Mouse (Mus musculus): ENCODE data around the gene Tet3. TPM values are rescaled to one million over a fixed set of nuclear protein-coding genes. Genes with fewer than 3 reads are reported as not detected.

The Tet3 gene
- polyA plus RNA-seq, 1 experiment from 2014 or later: 49.9 TPM

DNA sequence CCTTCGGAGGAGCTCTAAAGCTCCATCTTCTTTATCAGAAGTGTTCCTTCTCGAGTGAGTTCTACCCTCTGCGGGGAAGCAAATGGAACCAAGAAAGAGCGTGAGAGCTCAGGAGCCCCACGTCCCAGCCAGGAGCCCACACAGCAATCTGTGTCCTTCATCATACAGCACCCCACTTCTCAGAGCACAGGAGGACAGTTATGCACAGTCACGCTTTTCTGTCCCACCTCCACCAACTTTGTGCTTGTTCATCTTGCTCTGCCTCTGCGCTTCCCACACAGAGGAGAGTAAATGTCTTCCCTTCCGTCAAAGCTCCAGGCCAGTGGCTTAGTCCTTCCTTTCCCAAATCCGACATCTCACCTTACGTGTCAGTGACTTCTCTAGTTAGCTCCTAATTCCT is 40.2 kb upstream of the Tet3 start:
- WGBS: 93% methylated on average over 10 of the region's 10 CpGs
- H3K27ac ChIP-seq (ENCODE audit: low read depth, low read length): no peak overlapping the region
- no peaks in the 10 kb centered on the region for H3K27me3 ChIP-seq (ENCODE audit: control insufficient read depth, insufficient read depth, low read length)
- ATAC-seq (replicated peaks; ENCODE audit: low FRiP score) (no peak), DNase-seq (ENCODE audit: low spot score) (no peak)
- no peak overlapping the region for H3K4me3 ChIP-seq (ENCODE audit: low read depth, low read length)
- H3K36me3 ChIP-seq (ENCODE audit: control insufficient read depth, insufficient read depth, low read length): no peaks in the 10 kb centered on the region
- no peak overlapping the region for H3K9ac ChIP-seq (ENCODE audit: low read length)
- H3K4me2 ChIP-seq (ENCODE audit: low read depth, low read length, severe bottlenecking): no peak overlapping the region
- H3K9me3 ChIP-seq (ENCODE audit: control insufficient read depth, low read length): no peaks in the 10 kb centered on the region
- H3K4me1 ChIP-seq (replicated peaks; ENCODE audit: control insufficient read depth, insufficient read depth, low read length): no peaks in the 10 kb centered on the region

- Histone ChIP-seq H3K27me3 (ENCODE audit: control insufficient read depth, insufficient read depth, low read length) (no peaks in the 10 kb centered on the region), H3K9me3 (ENCODE audit: control insufficient read depth, low read length) (no peaks in the 10 kb centered on the region), H3K4me3 (ENCODE audit: low read depth, low read length) (no peak overlapping the region), H3K4me1 (replicated peaks; ENCODE audit: control insufficient read depth, insufficient read depth, low read length) (no peaks in the 10 kb centered on the region), H3K36me3 (ENCODE audit: control insufficient read depth, insufficient read depth, low read length) (no peaks in the 10 kb centered on the region), H3K9ac (ENCODE audit: low read length) (no peak overlapping the region), H3K27ac (ENCODE audit: low read depth, low read length) (no peak overlapping the region), H3K4me2 (ENCODE audit: low read depth, low read length, severe bottlenecking) (no peak overlapping the region)
- DNase-seq (ENCODE audit: low spot score) (no peak), ATAC-seq (replicated peaks; ENCODE audit: low FRiP score) (no peak)
- 91% methylated on average over 22 of the region's 22 CpGs for WGBS
Observed at GRCm38 (mm10) chr6:83496753-83497710, 38.1 kb upstream of the Tet3 start.

DNA sequence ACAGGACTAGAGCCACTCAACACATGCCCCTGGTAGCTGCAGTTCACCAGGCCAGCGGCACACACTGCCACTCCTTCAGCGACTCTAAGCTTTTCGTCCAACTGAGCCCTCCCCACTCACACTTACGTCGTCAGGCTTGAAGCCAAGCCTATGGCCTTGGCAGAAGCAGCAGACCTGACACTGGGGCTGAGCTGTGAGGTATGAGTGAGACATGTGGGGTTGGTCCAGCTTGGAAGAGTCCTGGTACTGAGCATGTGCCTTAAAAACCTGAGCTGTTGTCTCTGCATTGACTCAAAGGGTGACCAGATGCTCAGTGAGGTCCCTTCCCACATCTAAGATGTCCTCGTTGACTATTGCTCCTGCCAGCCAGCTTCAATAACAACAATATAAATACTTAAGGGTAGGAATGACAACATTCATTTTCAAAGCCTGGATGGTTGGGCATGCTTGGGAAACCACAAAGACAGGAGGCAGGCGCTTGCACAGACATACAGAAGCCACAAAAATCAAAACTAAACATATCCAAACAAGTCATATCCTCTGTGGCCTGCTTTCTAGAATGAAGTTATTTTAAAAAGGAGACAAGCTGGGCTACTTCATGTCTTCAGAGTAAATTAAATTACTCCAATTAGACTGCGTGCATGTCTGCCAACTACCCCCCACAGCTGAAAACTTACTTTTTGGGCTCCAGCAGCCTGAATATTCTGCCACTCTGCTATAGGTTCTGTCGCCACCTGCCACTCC is 37.3 kb upstream of the Tet3 start:
- no peaks in the 10 kb centered on the region for H3K36me3 ChIP-seq (ENCODE audit: control insufficient read depth, insufficient read depth, low read length)
- no peak overlapping the region for H3K9ac ChIP-seq (ENCODE audit: low read length)
- no peak overlapping the region for H3K4me3 ChIP-seq (ENCODE audit: low read depth, low read length)
- no peak overlapping the region for H3K4me2 ChIP-seq (ENCODE audit: low read depth, low read length, severe bottlenecking)
- DNase-seq (ENCODE audit: low spot score) (no peak), ATAC-seq (replicated peaks; ENCODE audit: low FRiP score) (no peak)
- no peaks in the 10 kb centered on the region for H3K4me1 ChIP-seq (replicated peaks; ENCODE audit: control insufficient read depth, insufficient read depth, low read length)
- H3K27me3 ChIP-seq (ENCODE audit: control insufficient read depth, insufficient read depth, low read length): no peaks in the 10 kb centered on the region
- H3K9me3 ChIP-seq (ENCODE audit: control insufficient read depth, low read length): no peaks in the 10 kb centered on the region
- no peak overlapping the region for H3K27ac ChIP-seq (ENCODE audit: low read depth, low read length)
- 93% methylated on average over 9 of the region's 9 CpGs for WGBS

DNA sequence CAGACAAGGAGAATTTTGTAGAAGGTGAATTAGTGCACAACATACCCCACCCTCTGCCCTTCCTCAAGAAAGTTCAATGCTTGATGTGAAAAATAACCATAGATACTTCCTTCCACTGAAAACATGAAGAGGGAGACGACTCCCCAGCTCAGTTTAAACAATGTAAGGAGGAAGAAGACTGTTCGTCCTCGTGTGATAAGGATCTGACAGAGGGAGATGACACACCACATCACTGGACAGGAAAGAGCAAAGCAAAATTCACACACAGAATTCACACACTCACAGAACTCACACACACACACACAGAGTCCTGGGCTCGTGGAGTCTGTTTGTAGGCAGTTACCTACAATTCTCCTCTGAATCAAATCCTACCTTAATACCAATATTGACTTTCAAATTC is 31.7 kb upstream of the Tet3 start:
- DNase-seq (ENCODE audit: low spot score) (no peak), ATAC-seq (replicated peaks; ENCODE audit: low FRiP score) (no peak)
- no peak overlapping the region for H3K9ac ChIP-seq (ENCODE audit: low read length)
- WGBS: 84% methylated on average over 4 of the region's 4 CpGs
- no peak overlapping the region for H3K4me3 ChIP-seq (ENCODE audit: low read depth, low read length)
- no peaks in the 10 kb centered on the region for H3K27me3 ChIP-seq (ENCODE audit: control insufficient read depth, insufficient read depth, low read length)
- no peaks in the 10 kb centered on the region for H3K9me3 ChIP-seq (ENCODE audit: control insufficient read depth, low read length)
- no peak overlapping the region for H3K27ac ChIP-seq (ENCODE audit: low read depth, low read length)
- H3K4me1 ChIP-seq (replicated peaks; ENCODE audit: control insufficient read depth, insufficient read depth, low read length): no peaks in the 10 kb centered on the region
- H3K4me2 ChIP-seq (ENCODE audit: low read depth, low read length, severe bottlenecking): no peak overlapping the region
- peaks cover 3% of the 10 kb centered on the region; the same call in 1 of the 2 replicates for H3K36me3 ChIP-seq (ENCODE audit: control insufficient read depth, insufficient read depth, low read length)

GRCm38 (mm10) chr6:83488200-83488599 is 29.3 kb upstream of the Tet3 start:
- H3K4me3 ChIP-seq (ENCODE audit: low read depth, low read length): no peak overlapping the region
- H3K27me3 ChIP-seq (ENCODE audit: control insufficient read depth, insufficient read depth, low read length): no peaks in the 10 kb centered on the region
- no peak overlapping the region for H3K4me2 ChIP-seq (ENCODE audit: low read depth, low read length, severe bottlenecking)
- no peaks in the 10 kb centered on the region for H3K4me1 ChIP-seq (replicated peaks; ENCODE audit: control insufficient read depth, insufficient read depth, low read length)
- DNase-seq (ENCODE audit: low spot score) (no peak), ATAC-seq (replicated peaks; ENCODE audit: low FRiP score) (no peak)
- no peak overlapping the region for H3K9ac ChIP-seq (ENCODE audit: low read length)
- no peaks in the 10 kb centered on the region for H3K9me3 ChIP-seq (ENCODE audit: control insufficient read depth, low read length)
- H3K27ac ChIP-seq (ENCODE audit: low read depth, low read length): no peak overlapping the region
- H3K36me3 ChIP-seq (ENCODE audit: control insufficient read depth, insufficient read depth, low read length): peaks cover 3% of the 10 kb centered on the region; the same call in 1 of the 2 replicates
- 84% methylated on average over 5 of the region's 5 CpGs for WGBS

GRCm38 (mm10) chr6:83487298-83487697 is 28.4 kb upstream of the Tet3 start:
- Histone ChIP-seq H3K27me3 (ENCODE audit: control insufficient read depth, insufficient read depth, low read length) (no peaks in the 10 kb centered on the region), H3K9me3 (ENCODE audit: control insufficient read depth, low read length) (no peaks in the 10 kb centered on the region), H3K9ac (ENCODE audit: low read length) (no peak overlapping the region), H3K4me3 (ENCODE audit: low read depth, low read length) (no peak overlapping the region), H3K4me1 (replicated peaks; ENCODE audit: control insufficient read depth, insufficient read depth, low read length) (no peaks in the 10 kb centered on the region), H3K36me3 (ENCODE audit: control insufficient read depth, insufficient read depth, low read length) (peaks cover 3% of the 10 kb centered on the region; the same call in 1 of the 2 replicates), H3K27ac (ENCODE audit: low read depth, low read length) (no peak overlapping the region), H3K4me2 (ENCODE audit: low read depth, low read length, severe bottlenecking) (no peak overlapping the region)
- no peak for DNase-seq (ENCODE audit: low spot score)
- 83% methylated on average over 4 of the region's 4 CpGs for WGBS
- ATAC-seq (replicated peaks; ENCODE audit: low FRiP score): no peak

DNA sequence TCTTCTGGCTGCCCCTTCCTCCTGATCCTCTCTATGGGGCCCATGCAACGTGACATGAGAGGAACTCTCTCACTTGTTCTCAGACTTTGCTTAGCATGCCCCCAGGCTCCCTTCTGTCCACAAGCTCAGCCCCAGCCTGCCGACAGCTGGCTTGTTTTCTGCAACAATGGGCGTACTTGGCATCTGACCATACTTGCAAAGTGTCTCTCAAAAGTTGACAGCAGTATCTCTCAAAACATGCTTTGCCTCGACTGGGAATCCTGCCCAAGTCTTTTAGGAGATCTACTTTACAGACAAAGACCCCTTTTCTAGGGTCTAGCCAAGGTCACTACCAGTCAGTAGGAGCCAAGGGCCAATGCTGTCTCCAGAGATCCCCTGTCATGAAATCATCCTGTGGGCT is 27.0 kb upstream of the Tet3 start:
- no peaks in the 10 kb centered on the region for H3K9me3 ChIP-seq (ENCODE audit: control insufficient read depth, low read length)
- peaks cover 3% of the 10 kb centered on the region; the same call in 1 of the 2 replicates for H3K36me3 ChIP-seq (ENCODE audit: control insufficient read depth, insufficient read depth, low read length)
- no peak overlapping the region for H3K4me3 ChIP-seq (ENCODE audit: low read depth, low read length)
- no peaks in the 10 kb centered on the region for H3K27me3 ChIP-seq (ENCODE audit: control insufficient read depth, insufficient read depth, low read length)
- no peak overlapping the region for H3K4me2 ChIP-seq (ENCODE audit: low read depth, low read length, severe bottlenecking)
- ATAC-seq (replicated peaks; ENCODE audit: low FRiP score): no peak
- no peak overlapping the region for H3K27ac ChIP-seq (ENCODE audit: low read depth, low read length)
- no peak for DNase-seq (ENCODE audit: low spot score)
- WGBS: 73% methylated on average over 4 of the region's 4 CpGs
- H3K4me1 ChIP-seq (replicated peaks; ENCODE audit: control insufficient read depth, insufficient read depth, low read length): no peaks in the 10 kb centered on the region
- no peak overlapping the region for H3K9ac ChIP-seq (ENCODE audit: low read length)

DNA sequence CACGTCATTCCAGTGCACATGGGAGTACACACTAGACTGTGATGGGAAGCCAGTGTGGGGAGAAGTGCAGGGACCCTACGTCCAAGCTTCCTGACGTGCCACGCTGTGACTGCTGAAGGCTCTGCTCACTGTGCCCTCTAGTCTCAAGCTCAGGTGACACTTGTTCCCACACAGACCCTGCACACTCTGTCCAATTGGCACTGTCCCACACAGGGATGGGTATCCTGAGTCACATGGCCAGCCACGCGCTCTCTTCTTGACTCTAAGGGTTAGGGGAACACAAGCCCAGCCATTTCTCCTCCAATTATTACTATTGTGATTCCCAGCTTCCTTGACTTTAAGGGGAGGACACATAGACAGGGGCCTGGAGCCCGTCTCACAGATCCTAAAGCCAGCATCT is 24.9 kb upstream of the Tet3 start:
- Histone ChIP-seq H3K27ac (ENCODE audit: low read depth, low read length) (no peak overlapping the region), H3K27me3 (ENCODE audit: control insufficient read depth, insufficient read depth, low read length) (no peaks in the 10 kb centered on the region), H3K4me2 (ENCODE audit: low read depth, low read length, severe bottlenecking) (no peak overlapping the region), H3K9me3 (ENCODE audit: control insufficient read depth, low read length) (no peaks in the 10 kb centered on the region), H3K9ac (ENCODE audit: low read length) (no peak overlapping the region), H3K36me3 (ENCODE audit: control insufficient read depth, insufficient read depth, low read length) (peaks cover 5% of the 10 kb centered on the region; the same call in 1 of the 2 replicates), H3K4me3 (ENCODE audit: low read depth, low read length) (no peak overlapping the region), H3K4me1 (replicated peaks; ENCODE audit: control insufficient read depth, insufficient read depth, low read length) (no peaks in the 10 kb centered on the region)
- 96% methylated on average over 7 of the region's 7 CpGs for WGBS
- DNase-seq (ENCODE audit: low spot score) (no peak), ATAC-seq (replicated peaks; ENCODE audit: low FRiP score) (no peak)
